Mouse (Mus musculus): ENCODE data around the gene Tvp23b. TPM values are rescaled to one million over a fixed set of nuclear protein-coding genes. Genes with fewer than 3 reads are reported as not detected.

The Tvp23b gene
- total RNA-seq, 1 experiment: 62.5 TPM

DNA sequence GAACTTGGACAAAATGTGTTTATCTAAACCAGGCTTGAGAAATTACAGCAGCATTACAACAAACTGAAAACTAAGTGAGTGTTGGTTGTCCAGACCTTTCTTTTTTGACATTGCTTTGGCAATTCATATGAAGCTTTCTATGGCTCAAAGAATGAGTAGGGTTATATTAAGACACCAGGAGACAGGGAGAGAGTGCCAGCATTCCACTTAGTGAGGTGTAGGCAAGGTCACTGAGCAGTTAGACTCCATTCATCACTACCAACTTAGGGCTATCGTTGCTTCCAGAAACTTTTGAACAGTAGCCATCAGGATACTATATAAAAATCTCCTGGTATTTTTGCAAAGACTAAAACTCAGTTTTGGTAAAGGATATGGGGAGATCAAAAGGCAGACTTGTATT, 1.9 kb upstream of the Tvp23b start:
- no peak for DNase-seq (ENCODE audit: low read depth, low spot score)
- H3K36me3 ChIP-seq (ENCODE audit: control insufficient read depth, insufficient read depth, low read length, poor library complexity, severe bottlenecking): peaks cover 5% of the 10 kb centered on the region
- TF ChIP-seq ZNF384 (IDR thresholded peaks at IDR 0.05; ENCODE audit: low read depth, low read length) (no peak), CHD2 (IDR thresholded peaks at IDR 0.05; ENCODE audit: low read depth, low read length) (no peak), HCFC1 (IDR thresholded peaks at IDR 0.05; ENCODE audit: borderline replicate concordance, insufficient read depth, low read length) (no peak), ZC3H11A (IDR thresholded peaks at IDR 0.05; ENCODE audit: borderline replicate concordance, low read depth, low read length) (no peak), MAFK (IDR thresholded peaks at IDR 0.05; ENCODE audit: insufficient read depth, low read depth, low read length) (no peak)
- in situ Hi-C loops (cut with MboI; ENCODE audit: low sequenced_read_pairs in 2 of 2, unreplicated experiment in 2 of 2): no loop called here
- no peak overlapping the region for H3K27ac ChIP-seq (ENCODE audit: insufficient read depth, low read depth, low read length, poor library complexity, severe bottlenecking)
- no peaks in the 10 kb centered on the region for H3K9me3 ChIP-seq (ENCODE audit: control insufficient read depth, insufficient read depth, low read depth, low read length)
- no peak overlapping the region for H3K4me3 ChIP-seq (ENCODE audit: insufficient read depth in 1 of 2, low read depth in 1 of 2, low read length in 2 of 2, poor library complexity in 1 of 2, severe bottlenecking in 1 of 2)
- no peak overlapping the region for H3K9ac ChIP-seq (ENCODE audit: insufficient read depth, low read depth, low read length, poor library complexity, severe bottlenecking)
- H3K4me1 ChIP-seq (ENCODE audit: control insufficient read depth in 2 of 2, insufficient read depth in 2 of 2, low read length in 2 of 2, poor library complexity in 1 of 2): peaks cover 6% of the 10 kb centered on the region in 2 experiments; a peak in 3 of 4 replicates

DNA sequence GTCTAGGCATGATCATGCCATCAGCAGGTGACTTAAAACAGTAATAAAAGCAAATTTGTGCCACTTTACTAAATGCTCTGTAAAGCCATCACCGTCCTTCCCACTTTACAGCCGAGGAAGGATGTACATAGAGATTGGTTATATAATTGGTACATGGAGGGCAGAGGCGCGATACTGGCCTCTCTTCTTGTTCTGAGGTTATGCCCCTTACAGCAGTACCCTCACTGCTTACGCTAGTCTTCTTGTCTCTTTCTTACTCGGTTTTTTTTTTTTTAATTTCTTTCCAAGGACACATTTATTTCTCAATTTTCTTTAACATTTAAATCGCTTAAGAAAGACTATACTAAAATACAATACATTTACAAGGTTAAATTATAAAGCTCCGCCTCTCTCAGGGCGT, 527 bp upstream of the Tvp23b start:
- Histone ChIP-seq H3K4me1 (ENCODE audit: control insufficient read depth in 2 of 2, insufficient read depth in 2 of 2, low read length in 2 of 2, poor library complexity in 1 of 2) (peaks cover 1 to 6% of the 10 kb centered on the region in 2 experiments; a peak in 3 of 4 replicates), H3K9ac (ENCODE audit: insufficient read depth, low read depth, low read length, poor library complexity, severe bottlenecking) (no peak overlapping the region), H3K9me3 (ENCODE audit: control insufficient read depth, insufficient read depth, low read depth, low read length) (no peaks in the 10 kb centered on the region), H3K27ac (ENCODE audit: insufficient read depth, low read depth, low read length, poor library complexity, severe bottlenecking) (no peak overlapping the region), H3K36me3 (ENCODE audit: control insufficient read depth, insufficient read depth, low read length, poor library complexity, severe bottlenecking) (peaks cover 5% of the 10 kb centered on the region), H3K4me3 (ENCODE audit: insufficient read depth in 1 of 2, low read depth in 1 of 2, low read length in 2 of 2, poor library complexity in 1 of 2, severe bottlenecking in 1 of 2) (peak overlapping the region; percentile 48 to 85)
- in situ Hi-C loops (cut with MboI; ENCODE audit: low sequenced_read_pairs in 2 of 2, unreplicated experiment in 2 of 2): no loop called here
- DNase-seq (ENCODE audit: low read depth, low spot score): no peak
- TF ChIP-seq ZC3H11A (IDR thresholded peaks at IDR 0.05; ENCODE audit: borderline replicate concordance, low read depth, low read length): no peak
- 0 out of 2 replicates have a peak, but pooled peaks have one; percentile 9 for TF ChIP-seq ZNF384 (IDR thresholded peaks at IDR 0.05; ENCODE audit: low read depth, low read length)
- TF ChIP-seq MAFK (IDR thresholded peaks at IDR 0.05; ENCODE audit: insufficient read depth, low read depth, low read length): no peak
- no peak for TF ChIP-seq CHD2 (IDR thresholded peaks at IDR 0.05; ENCODE audit: low read depth, low read length)
- TF ChIP-seq HCFC1 (IDR thresholded peaks at IDR 0.05; ENCODE audit: borderline replicate concordance, insufficient read depth, low read length): no peak

DNA sequence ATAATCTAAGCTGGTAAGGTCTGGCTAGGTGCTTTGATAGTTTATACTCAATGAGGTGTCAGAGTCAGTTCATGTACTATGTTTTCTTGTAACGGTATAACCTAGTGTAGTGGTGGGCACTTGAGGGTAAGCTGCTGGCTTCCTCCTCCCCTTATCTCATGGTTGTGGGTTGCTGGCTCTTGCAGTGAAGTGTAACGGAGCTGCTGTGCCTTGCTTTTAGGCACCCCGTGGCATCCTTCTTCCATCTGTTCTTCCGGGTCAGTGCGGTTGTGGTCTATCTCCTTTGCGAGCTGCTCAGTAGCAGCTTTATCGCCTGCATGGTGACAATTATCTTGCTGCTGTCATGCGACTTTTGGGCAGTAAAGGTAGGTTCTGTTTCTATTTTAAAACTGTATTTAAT, 4.2 kb downstream of the Tvp23b start:
- TF ChIP-seq ZNF384 (IDR thresholded peaks at IDR 0.05; ENCODE audit: low read depth, low read length): no peak
- TF ChIP-seq ZC3H11A (IDR thresholded peaks at IDR 0.05; ENCODE audit: borderline replicate concordance, low read depth, low read length): no peak
- no peak for TF ChIP-seq CHD2 (IDR thresholded peaks at IDR 0.05; ENCODE audit: low read depth, low read length)
- no peak for TF ChIP-seq MAFK (IDR thresholded peaks at IDR 0.05; ENCODE audit: insufficient read depth, low read depth, low read length)
- no peak for TF ChIP-seq HCFC1 (IDR thresholded peaks at IDR 0.05; ENCODE audit: borderline replicate concordance, insufficient read depth, low read length)
- no peak for DNase-seq (ENCODE audit: low read depth, low spot score)
- Histone ChIP-seq H3K9ac (ENCODE audit: insufficient read depth, low read depth, low read length, poor library complexity, severe bottlenecking) (no peak overlapping the region), H3K36me3 (ENCODE audit: control insufficient read depth, insufficient read depth, low read length, poor library complexity, severe bottlenecking) (peaks cover 21% of the 10 kb centered on the region), H3K27ac (ENCODE audit: insufficient read depth, low read depth, low read length, poor library complexity, severe bottlenecking) (no peak overlapping the region), H3K9me3 (ENCODE audit: control insufficient read depth, insufficient read depth, low read depth, low read length) (no peaks in the 10 kb centered on the region), H3K4me1 (ENCODE audit: control insufficient read depth in 2 of 2, insufficient read depth in 2 of 2, low read length in 2 of 2, poor library complexity in 1 of 2) (peaks cover 1 to 8% of the 10 kb centered on the region in 2 experiments; a peak in 2 of 4 replicates), H3K4me3 (ENCODE audit: insufficient read depth in 1 of 2, low read depth in 1 of 2, low read length in 2 of 2, poor library complexity in 1 of 2, severe bottlenecking in 1 of 2) (no peak overlapping the region)
- in situ Hi-C loops (cut with MboI; ENCODE audit: low sequenced_read_pairs in 2 of 2, unreplicated experiment in 2 of 2): no loop called here

DNA sequence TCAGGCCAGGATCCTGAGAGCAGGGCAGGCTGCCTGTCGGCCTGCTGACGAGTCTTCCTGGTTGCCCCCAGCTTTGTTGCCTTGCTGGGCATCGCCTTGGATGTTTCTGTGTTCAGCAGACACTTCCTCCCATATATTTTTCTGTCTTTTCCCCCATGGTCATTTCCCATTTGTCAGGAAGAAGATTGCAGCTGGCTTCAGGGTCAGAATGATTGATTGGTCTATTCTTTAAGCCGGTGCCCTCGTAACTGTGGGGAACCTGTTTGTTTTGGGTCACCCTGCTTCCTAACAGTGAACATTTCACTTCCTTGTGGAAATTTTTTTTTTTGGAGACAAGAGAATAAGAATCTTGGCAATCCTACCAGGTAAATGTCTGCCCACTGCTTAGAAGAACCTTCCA, 6.1 kb downstream of the Tvp23b start:
- in situ Hi-C loops (cut with MboI; ENCODE audit: low sequenced_read_pairs in 2 of 2, unreplicated experiment in 2 of 2): no loop called here
- no peak overlapping the region for H3K4me3 ChIP-seq (ENCODE audit: insufficient read depth in 1 of 2, low read depth in 1 of 2, low read length in 2 of 2, poor library complexity in 1 of 2, severe bottlenecking in 1 of 2)
- peaks cover 1 to 8% of the 10 kb centered on the region in 2 experiments; a peak in 2 of 4 replicates for H3K4me1 ChIP-seq (ENCODE audit: control insufficient read depth in 2 of 2, insufficient read depth in 2 of 2, low read length in 2 of 2, poor library complexity in 1 of 2)
- no peaks in the 10 kb centered on the region for H3K9me3 ChIP-seq (ENCODE audit: control insufficient read depth, insufficient read depth, low read depth, low read length)
- no peak overlapping the region for H3K27ac ChIP-seq (ENCODE audit: insufficient read depth, low read depth, low read length, poor library complexity, severe bottlenecking)
- peaks cover 30% of the 10 kb centered on the region for H3K36me3 ChIP-seq (ENCODE audit: control insufficient read depth, insufficient read depth, low read length, poor library complexity, severe bottlenecking)
- no peak overlapping the region for H3K9ac ChIP-seq (ENCODE audit: insufficient read depth, low read depth, low read length, poor library complexity, severe bottlenecking)
- TF ChIP-seq MAFK (IDR thresholded peaks at IDR 0.05; ENCODE audit: insufficient read depth, low read depth, low read length): no peak
- no peak for TF ChIP-seq ZC3H11A (IDR thresholded peaks at IDR 0.05; ENCODE audit: borderline replicate concordance, low read depth, low read length)
- no peak for TF ChIP-seq CHD2 (IDR thresholded peaks at IDR 0.05; ENCODE audit: low read depth, low read length)
- no peak for TF ChIP-seq HCFC1 (IDR thresholded peaks at IDR 0.05; ENCODE audit: borderline replicate concordance, insufficient read depth, low read length)
- TF ChIP-seq ZNF384 (IDR thresholded peaks at IDR 0.05; ENCODE audit: low read depth, low read length): no peak
- no peak for DNase-seq (ENCODE audit: low read depth, low spot score)

Data from ES-E14 (cell line).